Mouse (Mus musculus): ENCODE results near the gene Rundc1. TPM values are rescaled to one million over a fixed set of nuclear protein-coding genes. Genes with fewer than 3 reads are reported as not detected.
"Not testable (repeated sequence)": the region's sequence is repeated elsewhere in the genome, so short reads cannot be mapped to it uniquely, and the experiment has no call there.

Gene Rundc1
- 0.42 and 1.8 TPM in 2 replicates for total RNA-seq (2015; ENCODE audit: low replicate concordance)
- 1.8 and 2.6 TPM in 2 replicates for total RNA-seq (2017; ENCODE audit: low replicate concordance)

GRCm38 (mm10) chr11:101424925-101425813 is at the start of gene Rundc1, which contains the start of gene Ptges3l:
Gene Rundc1 (plus strand): TSS chr11:101425085.
Gene Ptges3l (minus strand): TSS chr11:101425333.
- ATAC-seq (replicated peaks; ENCODE audit: low FRiP score, poor library complexity, severe bottlenecking): peak; percentile 96

GRCm38 (mm10) chr11:101378196-101378595 is 46.7 kb upstream of the Rundc1 start:
- ATAC-seq (replicated peaks; ENCODE audit: low FRiP score, poor library complexity, severe bottlenecking): not testable (repeated sequence)

- ATAC-seq (replicated peaks; ENCODE audit: low FRiP score, poor library complexity, severe bottlenecking): no peak
Measured at GRCm38 (mm10) chr11:101378926-101379325, 46.0 kb upstream of the Rundc1 start.

GRCm38 (mm10) chr11:101381817-101382216 is 43.1 kb upstream of the Rundc1 start:
- 0 out of 2 replicates have a peak, but pooled peaks have one; percentile 42 for ATAC-seq (replicated peaks; ENCODE audit: low FRiP score, poor library complexity, severe bottlenecking)

- ATAC-seq (replicated peaks; ENCODE audit: low FRiP score, poor library complexity, severe bottlenecking): peak; percentile 75; the same call in 1 of the 2 replicates
Measured at GRCm38 (mm10) chr11:101395110-101395509, 29.8 kb upstream of the Rundc1 start.

- ATAC-seq (replicated peaks; ENCODE audit: low FRiP score, poor library complexity, severe bottlenecking): no peak
Measured at GRCm38 (mm10) chr11:101415306-101415705, 9.6 kb upstream of the Rundc1 start.

- peak; percentile 85 for ATAC-seq (replicated peaks; ENCODE audit: low FRiP score, poor library complexity, severe bottlenecking)
Measured at GRCm38 (mm10) chr11:101416433-101417100, 8.3 kb upstream of the Rundc1 start.

- ATAC-seq (replicated peaks; ENCODE audit: low FRiP score, poor library complexity, severe bottlenecking): peak; percentile 83
Measured at GRCm38 (mm10) chr11:101417101-101417855, 7.6 kb upstream of the Rundc1 start, which contains the start of gene Aarsd1. Gene Aarsd1 (minus strand): TSS chr11:101417615.

GRCm38 (mm10) chr11:101418991-101419390 is 5.9 kb upstream of the Rundc1 start:
- no peak for ATAC-seq (replicated peaks; ENCODE audit: low FRiP score, poor library complexity, severe bottlenecking)

- no peak for ATAC-seq (replicated peaks; ENCODE audit: low FRiP score, poor library complexity, severe bottlenecking)
Measured at GRCm38 (mm10) chr11:101419610-101420009, 5.3 kb upstream of the Rundc1 start.

- ATAC-seq (replicated peaks; ENCODE audit: low FRiP score, poor library complexity, severe bottlenecking): no peak
Measured at GRCm38 (mm10) chr11:101420148-101420547, 4.7 kb upstream of the Rundc1 start.

GRCm38 (mm10) chr11:101424105-101424851 is 607 bp upstream of the Rundc1 start, which contains the start of gene Gm27029:
Gene Gm27029 (minus strand): TSS chr11:101424796.
- no peak for ATAC-seq (replicated peaks; ENCODE audit: low FRiP score, poor library complexity, severe bottlenecking)

GRCm38 (mm10) chr11:101426165-101426564 is 1.3 kb downstream of the Rundc1 start:
- no peak for ATAC-seq (replicated peaks; ENCODE audit: low FRiP score, poor library complexity, severe bottlenecking)

GRCm38 (mm10) chr11:101431327-101431726 is 6.4 kb downstream of the Rundc1 start:
- no peak for ATAC-seq (replicated peaks; ENCODE audit: low FRiP score, poor library complexity, severe bottlenecking)

- ATAC-seq (replicated peaks; ENCODE audit: low FRiP score, poor library complexity, severe bottlenecking): 0 out of 2 replicates have a peak, but pooled peaks have one; percentile 22
Measured at GRCm38 (mm10) chr11:101433396-101433795, 8.5 kb downstream of the Rundc1 start.

GRCm38 (mm10) chr11:101435831-101436230 is 10.9 kb downstream of the Rundc1 start:
- ATAC-seq (replicated peaks; ENCODE audit: low FRiP score, poor library complexity, severe bottlenecking): no peak

GRCm38 (mm10) chr11:101436916-101437315 is 12.0 kb downstream of the Rundc1 start:
- no peak for ATAC-seq (replicated peaks; ENCODE audit: low FRiP score, poor library complexity, severe bottlenecking)

- not testable (repeated sequence) for ATAC-seq (replicated peaks; ENCODE audit: low FRiP score, poor library complexity, severe bottlenecking)
Measured at GRCm38 (mm10) chr11:101438006-101438405, 13.1 kb downstream of the Rundc1 start.

All from erythroid progenitor cell, adult 5-6 weeks (primary cell).